8 mouse cellular contexts compared by ENCODE assay signal in genomic region chr11:3291311-3292061, GRCm38 (mm10). TPM values are rescaled to one million over a fixed set of nuclear protein-coding genes. Genes with fewer than 3 reads are reported as not detected.
DNase-seq lines count a peak whose midpoint lies in the region; ATAC-seq and TF ChIP-seq lines count a peak whose summit lies in the region.

No protein-coding gene starts in this region.

- peak overlapping the region; percentile 99 for H3K4me2 ChIP-seq in forebrain, embryonic 14.5 days (ENCODE audit: low read length)
- peak overlapping the region; percentile 98 for H3K4me2 ChIP-seq in kidney, embryonic 14.5 days (replicated peaks; ENCODE audit: low read depth, low read length)
- peak overlapping the region; percentile 100 for H3K4me2 ChIP-seq in midbrain, embryonic 11.5 days

- peaks cover 9% of the 10 kb centered on the region for H3K4me1 ChIP-seq in heart, adult 2 months (ENCODE audit: control insufficient read depth, insufficient read depth, low read length)
- H3K4me1 ChIP-seq in forebrain, embryonic 14.5 days (ENCODE audit: control insufficient read depth, insufficient read depth, low read length), result peaks cover 40% of the 10 kb centered on the region
- H3K4me1 ChIP-seq in kidney, embryonic 14.5 days (ENCODE audit: control insufficient read depth, insufficient read depth, low read length), result peaks cover 21% of the 10 kb centered on the region
- H3K4me1 ChIP-seq in midbrain, embryonic 11.5 days (ENCODE audit: control insufficient read depth, insufficient read depth, low read length), result peaks cover 32% of the 10 kb centered on the region

- intact Hi-C loops in heart, adult 2 months (cut with DNase I), result loop anchor here (2.0 to 5.0 kb wide), 3 partner anchors 39 to 116 kb away; partner anchors contain the start of genes Eif4enif1, Limk2 and Pik3ip1
- intact Hi-C loops in heart, postnatal 25 days (cut with DNase I), result loop anchor here (2.0 kb wide), 1 partner anchor 39 kb away; the partner anchor contains the start of gene Pik3ip1

- no peak for TF ChIP-seq EP300 in heart, adult 2 months (IDR thresholded peaks at IDR 0.05; ENCODE audit: insufficient read depth, low read depth, low read length)

- 21% methylated on average over 26 of the region's 26 CpGs for WGBS in heart, adult 2 months
- WGBS in forebrain, embryonic 14.5 days, result under 1% methylated on average over 26 of the region's 26 CpGs
- WGBS in kidney, embryonic 14.5 days, result under 1% methylated on average over 26 of the region's 26 CpGs
- 1% methylated on average over 26 of the region's 26 CpGs for WGBS in midbrain, embryonic 11.5 days

- no peak for DNase-seq in heart, adult 2 months
- no peak for DNase-seq in heart, postnatal 25 days (ENCODE audit: low spot score)
- DNase-seq in Muller cell, postnatal 12 days (ENCODE audit: inconsistent ontology term), result peak; percentile 41
- DNase-seq in forebrain, embryonic 14.5 days (ENCODE audit: low spot score), result peak; percentile 21
- DNase-seq in midbrain, embryonic 11.5 days (ENCODE audit: low spot score, missing footprints), result peak; percentile 96
- DNase-seq in thymus, postnatal 0 days (ENCODE audit: low spot score), result peak; percentile 39
- DNase-seq in urinary bladder, postnatal 14 days (ENCODE audit: low spot score), result no peak

- ATAC-seq in forebrain, embryonic 14.5 days, result no peak
- ATAC-seq in kidney, embryonic 14.5 days (ENCODE audit: low FRiP score, low TSS enrichment), result no peak
- no peak for ATAC-seq in midbrain, embryonic 11.5 days (ENCODE audit: low FRiP score)

- H3K36me3 ChIP-seq in heart, adult 2 months (ENCODE audit: control insufficient read depth, insufficient read depth, low read length), result no peaks in the 10 kb centered on the region; the same call in 1 of the 2 replicates
- H3K36me3 ChIP-seq in forebrain, embryonic 14.5 days (ENCODE audit: control insufficient read depth, insufficient read depth, low read length), result peaks cover 34% of the 10 kb centered on the region
- peaks cover 34% of the 10 kb centered on the region for H3K36me3 ChIP-seq in kidney, embryonic 14.5 days (ENCODE audit: control insufficient read depth, insufficient read depth, low read length)
- peaks cover 10% of the 10 kb centered on the region for H3K36me3 ChIP-seq in midbrain, embryonic 11.5 days (ENCODE audit: control insufficient read depth, insufficient read depth, low read length)

- H3K27me3 ChIP-seq in heart, adult 2 months (ENCODE audit: control insufficient read depth, insufficient read depth, low read length), result no peaks in the 10 kb centered on the region
- no peaks in the 10 kb centered on the region for H3K27me3 ChIP-seq in forebrain, embryonic 14.5 days (replicated peaks; ENCODE audit: control insufficient read depth, insufficient read depth, low read length)
- no peaks in the 10 kb centered on the region for H3K27me3 ChIP-seq in kidney, embryonic 14.5 days (ENCODE audit: control insufficient read depth, insufficient read depth, low read length)
- no peaks in the 10 kb centered on the region for H3K27me3 ChIP-seq in midbrain, embryonic 11.5 days (ENCODE audit: control insufficient read depth, insufficient read depth, low read length)

- no peak for TF ChIP-seq CTCF in heart, adult 2 months (IDR thresholded peaks at IDR 0.05)

- H3K9ac ChIP-seq in heart, adult 2 months (ENCODE audit: low read depth, low read length), result peak overlapping the region; percentile 82
- H3K9ac ChIP-seq in forebrain, embryonic 14.5 days (ENCODE audit: low read length), result peak overlapping the region; percentile 97
- peak overlapping the region; percentile 97 for H3K9ac ChIP-seq in kidney, embryonic 14.5 days (ENCODE audit: low read depth, low read length)
- peak overlapping the region; percentile 100 for H3K9ac ChIP-seq in midbrain, embryonic 11.5 days (ENCODE audit: low read length)

- 0 out of 2 replicates have a peak, but pooled peaks cover 2% of the 10 kb centered on the region for H3K79me2 ChIP-seq in heart, adult 2 months (replicated peaks; ENCODE audit: control insufficient read depth, insufficient read depth, low read length)

- H3K27ac ChIP-seq in heart, adult 2 months, result peak overlapping the region; percentile 41; the same call in 1 of the 2 replicates
- peak overlapping the region; percentile 100 for H3K27ac ChIP-seq in forebrain, embryonic 14.5 days (ENCODE audit: low read depth, low read length)
- peak overlapping the region; percentile 100 for H3K27ac ChIP-seq in kidney, embryonic 14.5 days (ENCODE audit: low read depth, low read length)
- peak overlapping the region; percentile 100 for H3K27ac ChIP-seq in midbrain, embryonic 11.5 days (ENCODE audit: low read depth, low read length)

- peak overlapping the region; percentile 100 for H3K4me3 ChIP-seq in heart, adult 2 months
- peak overlapping the region; percentile 85 for H3K4me3 ChIP-seq in forebrain, embryonic 14.5 days (ENCODE audit: low read depth, low read length)
- peak overlapping the region; percentile 89 for H3K4me3 ChIP-seq in kidney, embryonic 14.5 days (ENCODE audit: low read length)
- peak overlapping the region; percentile 92 for H3K4me3 ChIP-seq in midbrain, embryonic 11.5 days (ENCODE audit: low read depth, low read length)

- no peaks in the 10 kb centered on the region for H3K9me3 ChIP-seq in forebrain, embryonic 14.5 days (replicated peaks; ENCODE audit: control insufficient read depth, low read length)
- no peaks in the 10 kb centered on the region for H3K9me3 ChIP-seq in kidney, embryonic 14.5 days (ENCODE audit: control insufficient read depth, low read length)
- H3K9me3 ChIP-seq in midbrain, embryonic 11.5 days (ENCODE audit: control insufficient read depth, low read length), result no peaks in the 10 kb centered on the region

- TF ChIP-seq POLR2A in heart, adult 2 months (IDR thresholded peaks at IDR 0.05; ENCODE audit: insufficient read depth, low read depth, low read length), result no peak

RNA-seq across cellular contexts. Expression of gene Patz1, which starts 2.8 kb away (rescaled TPM):
- 10 to 100 TPM; 19.4 to 30.8 TPM for total RNA-seq in heart, adult 2 months (2021)
- polyA plus RNA-seq in heart, adult 2 months (2012; rRNA removed), result 16.3 and 19.9 TPM in 2 replicates
- 10 to 100 TPM; 25.6 to 26.4 TPM for total RNA-seq in heart, postnatal 25 days (2021)
- polyA plus RNA-seq in forebrain, embryonic 14.5 days (2014; fragmentation: Nextera tagmentation; extraction: Ambion mirVana), result 61.7 and 62.0 TPM in 2 replicates
- 55.9 and 76.6 TPM in 2 replicates for polyA plus RNA-seq in kidney, embryonic 14.5 days (2014; fragmentation: Nextera tagmentation; extraction: Ambion mirVana)
- polyA plus RNA-seq in midbrain, embryonic 11.5 days (2014; fragmentation: Nextera tagmentation; extraction: Ambion mirVana), result 107 and 116 TPM in 2 replicates
- 87.6 and 91.1 TPM in 2 replicates for polyA plus RNA-seq in thymus, postnatal 0 days (2015; fragmentation: Nextera tagmentation; extraction: Ambion mirVana)

RNA-seq across cellular contexts. Expression of gene Drg1, which starts 25.3 kb away (rescaled TPM):
- 10 to 100 TPM; 59.0 to 61.7 TPM for total RNA-seq in heart, adult 2 months (2021)
- 19.9 and 38.5 TPM in 2 replicates for polyA plus RNA-seq in heart, adult 2 months (2012; rRNA removed)
- total RNA-seq in heart, postnatal 25 days (2021), result 10 to 100 TPM; 58.0 to 65.0 TPM
- polyA plus RNA-seq in forebrain, embryonic 14.5 days (2014; fragmentation: Nextera tagmentation; extraction: Ambion mirVana), result 274 and 283 TPM in 2 replicates
- 225 and 249 TPM in 2 replicates for polyA plus RNA-seq in kidney, embryonic 14.5 days (2014; fragmentation: Nextera tagmentation; extraction: Ambion mirVana)
- 327 and 332 TPM in 2 replicates for polyA plus RNA-seq in midbrain, embryonic 11.5 days (2014; fragmentation: Nextera tagmentation; extraction: Ambion mirVana)
- 246 and 250 TPM in 2 replicates for polyA plus RNA-seq in thymus, postnatal 0 days (2015; fragmentation: Nextera tagmentation; extraction: Ambion mirVana)

RNA-seq across cellular contexts. Expression of gene Pik3ip1, which starts 38.7 kb away (rescaled TPM):
- total RNA-seq in heart, adult 2 months (2021), result 10 to 100 TPM; 29.4 to 36.4 TPM
- polyA plus RNA-seq in heart, adult 2 months (2012; rRNA removed), result 29.5 and 36.2 TPM in 2 replicates
- total RNA-seq in heart, postnatal 25 days (2021), result 10 to 100 TPM; 39.4 to 42.4 TPM
- 27.8 TPM in 2 replicates for polyA plus RNA-seq in forebrain, embryonic 14.5 days (2014; fragmentation: Nextera tagmentation; extraction: Ambion mirVana)
- 7.0 and 7.8 TPM in 2 replicates for polyA plus RNA-seq in kidney, embryonic 14.5 days (2014; fragmentation: Nextera tagmentation; extraction: Ambion mirVana)
- 10.5 and 12.1 TPM in 2 replicates for polyA plus RNA-seq in midbrain, embryonic 11.5 days (2014; fragmentation: Nextera tagmentation; extraction: Ambion mirVana)
- polyA plus RNA-seq in thymus, postnatal 0 days (2015; fragmentation: Nextera tagmentation; extraction: Ambion mirVana), result 90.2 and 94.4 TPM in 2 replicates

Comparison
In these comparisons a context has a peak if more than half of its experiments do, and no peak if none do; other contexts are left out.
1. DNase-seq: peak in Muller cell, postnatal 12 days (single experiment), forebrain, embryonic 14.5 days (single experiment), midbrain, embryonic 11.5 days (single experiment) and thymus, postnatal 0 days (single experiment); none in heart, adult 2 months (0 of 2), heart, postnatal 25 days (single experiment) and urinary bladder, postnatal 14 days (single experiment).
2. H3K27ac ChIP-seq: peak in every context shown above with its lines; median percentile 100 in forebrain, embryonic 14.5 days; 100 in kidney, embryonic 14.5 days; 100 in midbrain, embryonic 11.5 days; 41 in heart, adult 2 months.
3. Peak in every context shown above with its lines, with median percentiles within 50 percentile points of each other: H3K4me3 ChIP-seq, H3K9ac ChIP-seq and H3K4me2 ChIP-seq.